Mouse (Mus musculus) spleen, adult 2 months (tissue): ENCODE measurements around the gene Timm8a2. TPM values are rescaled to one million over a fixed set of nuclear protein-coding genes. Genes with fewer than 3 reads are reported as not detected.

Source experiments
- DNase-seq, 2 experiments: peaks; one replicate each; pipeline versions ENCODE4 v3.0.0 to v3.0.0-alpha.2; 2012 to 2021; ENCODE audit warnings: low spot score in 2 of 2, low read depth in 1 of 2
- H3K27ac ChIP-seq: fragments of 200-500 bp; 2 replicates; pipeline ENCODE4 v1.5.1; 2012; ENCODE audit warnings: low read length, inconsistent platforms; ENCODE audit not compliant: insufficient read depth
- H3K27me3 ChIP-seq: fragments of 200-500 bp; 2 replicates; pipeline ENCODE4 v1.6.1; 2012; ENCODE audit warnings: mild to moderate bottlenecking, moderate library complexity, low read length, inconsistent platforms; ENCODE audit not compliant: control insufficient read depth, insufficient read depth
- H3K36me3 ChIP-seq: fragments of 200-500 bp; 2 replicates; pipeline ENCODE4 v1.6.1; 2012; ENCODE audit warnings: mild to moderate bottlenecking, low read length, inconsistent platforms; ENCODE audit not compliant: control insufficient read depth, insufficient read depth
- H3K4me1 ChIP-seq: fragments of 200-500 bp; 2 replicates; pipeline ENCODE4 v1.6.1; 2011; ENCODE audit warnings: inconsistent platforms; ENCODE audit not compliant: control insufficient read depth, insufficient read depth, insufficient read length
- H3K4me3 ChIP-seq: fragments of 200-500 bp; 2 replicates; pipeline ENCODE4 v1.5.1; 2011; ENCODE audit warnings: mild to moderate bottlenecking, inconsistent platforms; ENCODE audit not compliant: insufficient read depth, insufficient read length; ENCODE audit errors: extremely low read depth
- CTCF ChIP-seq: fragments of 200-500 bp; IDR thresholded peaks from 2 replicates; pipeline ENCODE4 v1.5.1; 2011; ENCODE audit warnings: mild to moderate bottlenecking, inconsistent platforms; ENCODE audit not compliant: insufficient read depth, insufficient read length, insufficient replicate concordance; ENCODE audit errors: extremely low read depth
- POLR2A ChIP-seq: fragments of 200-500 bp; IDR thresholded peaks from 2 replicates; pipeline ENCODE4 v1.6.1; 2011; ENCODE audit warnings: low read depth, low read length, inconsistent platforms
- WGBS: fragments of 180-500 bp; shearing (Covaris S2); methylation state at CpG from one replicate; pipeline ENCODE4 v1.1.7; 2018; 5-methylcytosine and 5-hydroxymethylcytosine counted together
- polyA plus RNA-seq: library from polyadenylated mRNA; depleted of rRNA; stranded (reverse); fragments of >200 nt; gene quantifications from 2 replicates; pipeline ENCODE4 v1.2.3, GENCODE M21; 2012

The Timm8a2 gene
- polyA plus RNA-seq, 1 experiment: 0.23 TPM

GRCm38 (mm10) chr14:122023054-122023453 lies 11.4 kb upstream of the Timm8a2 start:
- Histone ChIP-seq H3K4me1 (peaks cover 6% of the 10 kb centered on the region; the same call in 1 of the 2 replicates), H3K27ac (no peak overlapping the region), H3K4me3 (no peak overlapping the region), H3K27me3 (no peaks in the 10 kb centered on the region), H3K36me3 (peaks cover 17% of the 10 kb centered on the region)
- no peak for DNase-seq
- TF ChIP-seq CTCF (no peak), POLR2A (no peak)
- 59% methylated on average over 1 of the region's 1 CpGs for WGBS

- peaks cover 11% of the 10 kb centered on the region for H3K4me1 ChIP-seq
Measured at GRCm38 (mm10) chr14:122023928-122024327, 10.5 kb upstream of the Timm8a2 start.

DNA sequence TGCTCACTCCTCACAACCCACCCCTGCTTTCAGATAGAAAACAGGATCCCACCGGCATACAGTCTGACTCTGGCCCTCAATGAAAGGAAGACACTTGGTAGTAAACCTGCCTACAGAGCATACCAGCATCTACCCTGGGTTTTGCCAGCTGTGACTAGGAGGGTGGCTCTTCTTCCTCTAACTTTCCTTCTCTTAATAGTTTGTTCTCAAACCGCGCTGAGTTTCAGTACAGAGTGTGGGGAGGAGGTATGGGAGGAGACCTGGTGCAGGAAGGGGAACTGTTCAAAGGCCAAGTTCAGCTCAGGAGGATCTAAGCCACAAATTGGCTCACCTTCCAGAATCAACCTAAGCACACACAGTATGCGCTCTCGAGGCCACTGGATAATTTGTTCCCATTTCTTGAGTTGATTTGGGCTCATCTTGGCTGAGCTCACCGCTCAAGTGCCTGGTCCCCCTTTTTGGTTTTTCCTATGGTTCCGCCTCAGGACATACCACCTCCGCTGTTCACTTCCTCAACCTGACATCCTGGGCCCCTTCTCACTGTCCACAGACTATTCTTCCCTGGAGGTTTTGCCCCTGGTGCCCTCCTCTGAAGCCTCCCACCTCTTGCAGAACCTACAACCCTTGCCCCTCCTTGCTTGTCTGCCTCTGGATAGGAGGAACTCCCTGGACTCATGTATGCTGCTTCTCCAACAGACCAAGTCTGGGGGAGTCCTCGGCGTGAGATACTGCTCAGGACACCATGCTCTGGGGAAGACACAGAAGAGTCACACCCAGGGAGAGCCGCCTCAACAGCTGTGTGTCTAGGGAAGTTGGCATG lies 5.3 kb upstream of the Timm8a2 start:
- H3K4me3 ChIP-seq: no peak overlapping the region
- TF ChIP-seq CTCF: no peak
- TF ChIP-seq POLR2A: no peak
- peak in 1 of 2 experiments; percentile 65 for DNase-seq
- H3K4me1 ChIP-seq: peaks cover 35% of the 10 kb centered on the region
- H3K36me3 ChIP-seq: no peaks in the 10 kb centered on the region
- no peaks in the 10 kb centered on the region for H3K27me3 ChIP-seq
- H3K27ac ChIP-seq: peak overlapping the region; percentile 91
- 15% methylated on average over 11 of the region's 11 CpGs for WGBS

More at GRCm38 (mm10) chr14:122023928-122024327, 10.5 kb upstream of the Timm8a2 start:
- TF ChIP-seq POLR2A: no peak
- TF ChIP-seq CTCF: no peak
- Histone ChIP-seq H3K27me3 (no peaks in the 10 kb centered on the region), H3K4me3 (no peak overlapping the region), H3K27ac (no peak overlapping the region), H3K36me3 (peaks cover 17% of the 10 kb centered on the region)
- no peak for DNase-seq

- no peak for DNase-seq
- no peaks in the 10 kb centered on the region for H3K36me3 ChIP-seq
- H3K27ac ChIP-seq: peak overlapping the region; percentile 91
- H3K4me1 ChIP-seq: peaks cover 35% of the 10 kb centered on the region
- no peak for TF ChIP-seq CTCF
- TF ChIP-seq POLR2A: no peak
- no peak overlapping the region for H3K4me3 ChIP-seq
- 36% methylated on average over 4 of the region's 4 CpGs for WGBS
- no peaks in the 10 kb centered on the region for H3K27me3 ChIP-seq
Measured at GRCm38 (mm10) chr14:122029851-122030250, 4.6 kb upstream of the Timm8a2 start.

GRCm38 (mm10) chr14:122032045-122032444 lies 2.4 kb upstream of the Timm8a2 start:
- Histone ChIP-seq H3K4me1 (peaks cover 41% of the 10 kb centered on the region), H3K36me3 (no peaks in the 10 kb centered on the region), H3K27ac (no peak overlapping the region), H3K4me3 (no peak overlapping the region), H3K27me3 (no peaks in the 10 kb centered on the region)
- no peak for TF ChIP-seq POLR2A
- TF ChIP-seq CTCF: no peak
- DNase-seq: no peak
- WGBS: 76% methylated on average over 2 of the region's 2 CpGs

DNA sequence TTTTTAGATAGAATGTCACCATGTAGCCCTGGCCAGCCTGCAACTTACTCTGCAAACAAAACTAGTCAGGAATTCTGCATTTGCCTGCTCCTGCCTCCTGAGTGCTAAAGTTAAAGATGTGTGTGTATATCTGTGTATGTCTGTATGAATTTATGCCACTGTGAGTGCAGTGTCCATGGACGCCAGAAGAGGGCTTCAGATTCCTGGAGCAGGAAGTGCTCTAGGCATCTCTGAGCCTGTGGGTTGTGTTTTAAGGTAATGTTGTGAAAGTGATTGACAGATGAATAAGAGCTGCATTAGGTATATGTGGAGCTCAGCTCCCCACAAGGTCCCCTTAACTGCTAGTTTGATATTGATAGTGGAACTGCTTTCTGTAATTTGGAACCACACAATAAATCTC lies 707 bp downstream of the Timm8a2 start:
- no peak for DNase-seq

DNA sequence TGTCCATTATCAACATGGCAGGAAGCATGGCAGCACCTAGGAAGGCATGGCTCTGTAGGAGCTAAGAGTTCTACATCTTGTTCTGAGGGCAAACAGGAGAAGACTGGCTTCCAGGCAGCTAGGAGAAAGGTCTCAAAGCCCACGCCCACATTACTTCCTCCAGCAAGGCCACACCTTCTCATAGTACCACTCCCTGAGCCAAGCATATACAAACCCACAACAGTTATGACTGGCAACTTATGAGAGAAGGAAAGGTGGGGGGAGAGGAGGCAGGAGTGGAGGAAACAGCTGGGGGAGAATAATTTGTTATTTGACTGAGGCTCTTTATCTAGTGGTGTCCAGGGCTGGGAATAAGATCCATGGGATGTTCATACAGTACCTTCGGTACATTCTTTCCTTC lies 1.4 kb downstream of the Timm8a2 start:
- no peak overlapping the region for H3K4me3 ChIP-seq
- no peak for DNase-seq
- 36% methylated on average over 2 of the region's 2 CpGs for WGBS
- H3K27me3 ChIP-seq: no peaks in the 10 kb centered on the region
- H3K36me3 ChIP-seq: no peaks in the 10 kb centered on the region
- peaks cover 18% of the 10 kb centered on the region; the same call in 1 of the 2 replicates for H3K4me1 ChIP-seq
- TF ChIP-seq CTCF (no peak), POLR2A (no peak)
- no peak overlapping the region for H3K27ac ChIP-seq

More for the DNA sequence above, 707 bp downstream of the Timm8a2 start:
- Histone ChIP-seq H3K27ac (no peak overlapping the region), H3K4me3 (no peak overlapping the region), H3K4me1 (peaks cover 24% of the 10 kb centered on the region; the same call in 1 of the 2 replicates), H3K36me3 (no peaks in the 10 kb centered on the region), H3K27me3 (no peaks in the 10 kb centered on the region)
- 91% methylated on average over 1 of the region's 1 CpGs for WGBS
- TF ChIP-seq CTCF (no peak), POLR2A (no peak)
